Mouse (Mus musculus): Measurements from ENCODE around the gene Gpd1. TPM values are rescaled to one million over a fixed set of nuclear protein-coding genes. Genes with fewer than 3 reads are reported as not detected.
"Not testable (repeated sequence)": the region's sequence is repeated elsewhere in the genome, so short reads cannot be mapped to it uniquely, and the experiment has no call there.

Gene Gpd1
- polyA plus RNA-seq, 1 experiment from 2014 or later = 1.9 TPM

DNA sequence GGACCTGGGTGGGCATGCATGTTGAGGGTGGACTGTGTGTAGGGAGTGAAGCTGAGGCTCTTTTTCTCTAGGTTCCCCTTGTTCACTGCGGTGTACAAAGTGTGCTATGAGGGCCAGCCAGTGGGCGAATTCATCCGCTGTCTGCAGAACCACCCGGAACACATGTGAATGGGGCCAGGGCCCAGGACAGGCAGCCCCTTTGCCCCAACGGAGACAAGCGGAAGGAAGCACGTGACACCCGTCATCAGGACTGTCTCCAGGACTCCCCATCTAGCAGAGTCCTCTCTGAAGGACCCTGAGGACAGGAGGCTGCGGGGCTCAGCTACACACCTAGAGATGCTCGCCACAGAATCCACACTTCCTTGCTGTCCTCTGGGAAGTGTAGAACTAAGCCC, 5.8 kb downstream of the Gpd1 start:
- peak overlapping the region; percentile 92 for H3K27ac ChIP-seq
- H3K79me2 ChIP-seq (ENCODE audit: inconsistent target) = peaks cover 23% of the 10 kb centered on the region
- WGBS (ENCODE audit: missing documents) = 60% methylated on average over 10 of the region's 10 CpGs
- peak overlapping the region; percentile 75; the same call in 1 of the 2 replicates for H3K4me3 ChIP-seq (ENCODE audit: inconsistent target)
- peaks cover 8% of the 10 kb centered on the region for H3K36me3 ChIP-seq (ENCODE audit: inconsistent target)

DNA sequence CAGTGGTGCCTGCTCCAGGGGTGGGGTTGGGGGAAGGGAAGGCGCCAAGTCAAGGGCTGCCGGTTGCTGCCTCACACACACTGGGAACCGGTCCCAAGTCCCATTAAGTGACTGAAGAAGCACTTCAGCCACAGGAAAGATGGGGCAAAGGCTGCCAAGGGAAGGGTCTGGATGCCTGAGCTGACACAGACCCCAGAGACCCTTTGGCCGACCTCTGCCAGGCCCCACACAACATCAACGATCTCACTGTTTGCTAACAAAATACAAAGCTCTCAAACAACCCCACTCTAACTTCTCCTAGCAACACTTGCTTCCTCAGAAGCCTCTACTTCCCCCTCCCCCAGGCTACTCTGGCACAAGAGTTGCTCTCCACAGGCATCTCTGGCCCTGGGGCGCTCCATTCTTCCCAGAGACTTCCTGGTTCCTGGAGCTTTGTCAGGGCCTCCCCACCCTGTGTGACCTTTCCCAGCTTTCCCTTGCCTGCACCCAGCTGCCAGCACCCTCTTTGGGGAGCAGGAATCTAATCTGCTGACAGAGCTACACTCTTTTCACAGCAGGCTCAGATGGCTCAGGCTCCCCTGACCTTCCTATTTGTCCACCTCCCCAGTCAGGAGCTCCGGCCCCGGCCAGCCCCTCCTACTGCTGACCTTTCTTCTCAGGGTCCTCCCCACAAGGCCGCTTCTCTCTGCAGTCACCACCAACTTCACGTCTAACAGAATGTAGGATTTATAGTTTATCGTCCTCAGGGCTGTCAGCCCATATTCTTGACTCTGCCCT, 6.4 kb downstream of the Gpd1 start:
- Histone ChIP-seq H3K79me2 (ENCODE audit: inconsistent target) (peaks cover 27% of the 10 kb centered on the region), H3K27ac (peak overlapping the region; percentile 92), H3K4me3 (ENCODE audit: inconsistent target) (peak overlapping the region; percentile 75; the same call in 1 of the 2 replicates), H3K36me3 (ENCODE audit: inconsistent target) (peaks cover 14% of the 10 kb centered on the region)
- WGBS (ENCODE audit: missing documents) = 27% methylated on average over 11 of the region's 11 CpGs

DNA sequence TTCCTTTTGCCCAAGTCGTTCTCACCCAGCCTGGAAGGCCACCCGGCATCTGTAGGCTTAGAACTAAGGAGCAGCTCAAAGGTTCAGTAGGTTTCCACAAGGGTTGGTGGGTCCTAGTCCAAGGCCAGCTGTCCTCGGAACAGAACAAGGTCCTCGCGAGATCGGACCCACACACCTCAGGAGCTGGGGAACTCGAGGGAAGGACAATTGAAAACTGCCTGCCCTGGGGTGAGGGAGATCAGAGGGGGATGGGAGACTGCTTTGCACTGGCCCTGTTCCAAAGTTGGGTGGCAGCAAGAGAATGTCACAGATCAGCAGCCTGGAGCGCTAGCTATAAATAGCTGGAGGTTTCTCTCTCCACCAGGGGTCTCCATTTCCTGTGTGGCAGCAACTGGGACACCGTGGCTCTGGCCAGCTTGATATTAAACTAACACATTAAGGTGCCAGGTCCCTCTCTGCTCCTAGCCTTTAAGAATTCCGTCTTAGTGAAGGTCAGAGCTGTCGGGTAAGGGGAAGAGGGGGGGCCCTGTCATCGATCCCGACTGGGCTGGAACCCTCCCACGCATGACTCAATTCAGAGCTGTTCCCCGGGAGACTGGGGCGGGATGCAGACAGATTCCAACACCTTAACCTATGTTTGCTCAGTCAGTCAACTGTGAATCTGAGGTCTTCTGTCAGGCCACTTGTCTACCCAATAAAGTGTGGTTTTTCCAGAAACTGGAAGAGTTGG, 7.1 kb downstream of the Gpd1 start:
- peak overlapping the region; percentile 92 for H3K27ac ChIP-seq
- H3K79me2 ChIP-seq (ENCODE audit: inconsistent target) = peaks cover 32% of the 10 kb centered on the region
- WGBS (ENCODE audit: missing documents) = 16% methylated on average over 16 of the region's 16 CpGs
- H3K4me3 ChIP-seq (ENCODE audit: inconsistent target) = peak overlapping the region; percentile 75
- H3K36me3 ChIP-seq (ENCODE audit: inconsistent target) = peaks cover 20% of the 10 kb centered on the region

DNA sequence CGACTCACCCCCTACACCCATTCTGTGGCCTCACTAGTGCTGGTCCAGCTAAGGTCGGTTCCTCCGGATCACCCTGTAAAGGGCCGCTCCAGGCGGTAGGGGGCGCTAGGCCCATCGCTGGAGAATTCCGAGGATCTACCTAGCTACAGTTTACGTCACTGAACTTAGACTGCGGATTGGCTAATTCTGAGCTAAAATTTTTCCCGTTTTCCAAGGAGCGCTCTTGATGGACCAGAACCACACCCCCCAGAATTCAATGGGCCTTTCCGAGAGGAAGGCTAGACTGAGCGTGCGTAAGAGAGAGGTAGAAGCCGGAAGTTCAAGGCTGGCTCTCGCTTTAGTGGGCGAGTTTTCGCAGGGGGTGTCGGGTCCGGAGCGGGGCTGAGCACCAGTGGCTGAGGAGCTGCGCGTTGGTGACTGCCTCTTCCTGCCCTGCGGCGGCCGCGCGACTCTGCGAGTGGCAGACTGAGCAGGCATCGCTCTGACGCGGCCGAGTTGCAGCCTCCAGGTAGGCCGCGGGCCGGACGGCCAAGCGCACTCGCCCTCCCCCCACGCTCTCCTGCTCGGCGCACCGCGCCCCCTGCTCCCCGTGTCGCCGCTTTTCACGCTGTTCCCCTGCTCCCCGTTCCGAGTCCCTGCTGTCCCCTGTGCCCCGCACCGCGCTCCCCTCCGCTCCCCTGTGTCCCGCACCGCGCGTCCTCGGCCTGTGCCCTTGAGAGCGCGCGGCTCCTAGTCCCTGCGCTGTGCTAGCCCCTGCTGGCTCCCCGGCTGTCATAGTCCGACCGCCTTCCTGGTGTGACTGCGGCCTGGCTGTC, 8.2 kb downstream of the Gpd1 start, which contains the start of gene Cox14:
Cox14 (plus strand) TSS at position 278 of the 815 bp plus-strand sequence.
- under 1% methylated on average over 67 of the region's 68 CpGs for WGBS (ENCODE audit: missing documents)

DNA sequence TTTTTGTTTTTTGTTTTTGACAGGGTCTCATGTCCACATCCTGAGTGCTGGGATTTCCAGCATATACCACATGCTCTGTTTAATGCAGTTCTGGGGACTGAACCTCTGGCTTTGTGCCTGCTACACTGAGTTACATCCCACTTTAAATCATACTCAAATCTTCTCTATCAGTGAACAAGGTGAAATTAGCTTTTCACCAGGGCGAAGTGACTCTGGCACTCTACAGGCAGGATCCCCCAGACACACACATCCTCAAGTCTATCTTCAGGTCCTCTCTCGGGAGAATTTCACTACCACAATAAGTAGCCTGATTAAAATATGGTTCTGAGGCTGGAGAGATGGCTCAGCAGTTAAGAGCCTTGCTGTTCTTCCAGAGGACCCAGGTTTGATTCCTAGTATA, 9.2 kb downstream of the Gpd1 start:
- Histone ChIP-seq H3K36me3 (ENCODE audit: inconsistent target) (peaks cover 20% of the 10 kb centered on the region), H3K27ac (0 out of 2 replicates have a peak overlapping the region, but pooled peaks have one; percentile 25), H3K4me3 (ENCODE audit: inconsistent target) (peak overlapping the region; percentile 75), H3K79me2 (ENCODE audit: inconsistent target) (peaks cover 32% of the 10 kb centered on the region)
- 77% methylated on average over 2 of the region's 2 CpGs for WGBS (ENCODE audit: missing documents)

More for the DNA sequence above, 8.2 kb downstream of the Gpd1 start, which contains the start of gene Cox14:
- Histone ChIP-seq H3K79me2 (ENCODE audit: inconsistent target) (peaks cover 32% of the 10 kb centered on the region), H3K27ac (peak within 1 kb of the TSS; percentile 92), H3K4me3 (ENCODE audit: inconsistent target) (peak within 1 kb of the TSS; percentile 75), H3K36me3 (ENCODE audit: inconsistent target) (peaks cover 20% of the 10 kb centered on the region)

DNA sequence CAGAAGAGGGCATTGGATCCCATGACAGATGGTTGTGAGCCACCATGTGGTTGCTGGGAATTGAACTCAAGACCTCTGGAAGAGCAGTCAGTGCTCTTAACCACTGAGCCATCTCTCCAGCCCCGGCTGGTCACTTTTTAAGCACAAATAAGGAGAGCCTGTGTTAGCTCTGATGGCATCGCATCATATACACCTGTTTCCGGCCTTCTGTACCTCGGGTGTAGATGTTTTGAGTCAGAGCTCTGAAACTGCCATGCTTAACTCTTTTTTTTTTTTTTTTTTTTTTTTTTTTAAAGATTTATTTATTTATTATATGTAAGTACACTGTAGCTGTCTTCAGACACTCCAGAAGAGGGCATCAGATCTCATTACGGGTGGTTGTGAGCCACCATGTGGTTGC, 9.7 kb downstream of the Gpd1 start:
- H3K36me3 ChIP-seq (ENCODE audit: inconsistent target) = peaks cover 20% of the 10 kb centered on the region
- not testable (repeated sequence) for H3K4me3 ChIP-seq (ENCODE audit: inconsistent target); H3K27ac ChIP-seq
- WGBS (ENCODE audit: missing documents) = 100% methylated on average over 2 of the region's 5 CpGs
- peaks cover 32% of the 10 kb centered on the region for H3K79me2 ChIP-seq (ENCODE audit: inconsistent target)

DNA sequence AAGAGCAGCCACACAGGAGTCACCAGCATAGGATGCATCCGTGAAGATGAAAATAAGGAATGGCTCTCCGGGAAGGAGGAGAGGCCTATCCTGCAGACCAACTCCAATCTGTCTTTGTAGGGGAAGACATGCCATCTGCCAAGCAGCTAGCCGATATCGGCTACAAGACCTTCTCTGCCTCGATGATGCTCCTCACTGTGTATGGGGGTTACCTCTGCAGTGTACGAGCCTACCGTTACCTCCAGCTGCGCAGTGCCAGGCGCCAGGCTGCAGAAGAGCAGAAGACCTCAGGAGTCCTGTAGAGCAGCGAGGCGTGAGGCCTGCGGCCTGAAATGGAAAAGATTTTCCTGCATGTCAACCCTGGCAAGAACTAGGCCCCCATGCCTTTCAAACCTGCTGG, 10.2 kb downstream of the Gpd1 start:
- no peak overlapping the region for H3K4me3 ChIP-seq (ENCODE audit: inconsistent target)
- WGBS (ENCODE audit: missing documents) = 96% methylated on average over 12 of the region's 12 CpGs
- H3K79me2 ChIP-seq (ENCODE audit: inconsistent target) = peaks cover 32% of the 10 kb centered on the region
- no peak overlapping the region for H3K27ac ChIP-seq
- peaks cover 20% of the 10 kb centered on the region for H3K36me3 ChIP-seq (ENCODE audit: inconsistent target)

DNA sequence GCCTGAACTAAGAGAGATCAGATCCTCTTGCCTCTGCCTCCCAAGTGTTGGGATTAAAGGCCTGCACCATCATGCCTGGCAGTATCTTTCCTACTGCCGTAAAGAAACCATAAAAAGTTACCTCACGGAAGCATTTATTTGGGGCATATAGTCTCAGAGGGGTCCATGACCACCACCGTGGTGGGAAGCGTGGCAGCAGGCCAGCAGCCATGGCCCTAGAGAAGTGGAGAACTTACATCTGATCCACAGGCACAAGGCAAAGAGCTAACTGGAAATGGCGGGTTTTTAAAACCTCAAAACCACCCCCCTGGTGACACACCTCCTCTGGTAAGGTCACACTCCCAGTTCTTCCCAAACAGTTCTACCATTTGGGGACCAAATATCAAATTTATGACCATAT, 10.9 kb downstream of the Gpd1 start:
- H3K27ac ChIP-seq = no peak overlapping the region
- H3K79me2 ChIP-seq (ENCODE audit: inconsistent target) = peaks cover 32% of the 10 kb centered on the region
- H3K4me3 ChIP-seq (ENCODE audit: inconsistent target) = no peak overlapping the region
- WGBS (ENCODE audit: missing documents) = 94% methylated on average over 5 of the region's 5 CpGs
- H3K36me3 ChIP-seq (ENCODE audit: inconsistent target) = peaks cover 24% of the 10 kb centered on the region

DNA sequence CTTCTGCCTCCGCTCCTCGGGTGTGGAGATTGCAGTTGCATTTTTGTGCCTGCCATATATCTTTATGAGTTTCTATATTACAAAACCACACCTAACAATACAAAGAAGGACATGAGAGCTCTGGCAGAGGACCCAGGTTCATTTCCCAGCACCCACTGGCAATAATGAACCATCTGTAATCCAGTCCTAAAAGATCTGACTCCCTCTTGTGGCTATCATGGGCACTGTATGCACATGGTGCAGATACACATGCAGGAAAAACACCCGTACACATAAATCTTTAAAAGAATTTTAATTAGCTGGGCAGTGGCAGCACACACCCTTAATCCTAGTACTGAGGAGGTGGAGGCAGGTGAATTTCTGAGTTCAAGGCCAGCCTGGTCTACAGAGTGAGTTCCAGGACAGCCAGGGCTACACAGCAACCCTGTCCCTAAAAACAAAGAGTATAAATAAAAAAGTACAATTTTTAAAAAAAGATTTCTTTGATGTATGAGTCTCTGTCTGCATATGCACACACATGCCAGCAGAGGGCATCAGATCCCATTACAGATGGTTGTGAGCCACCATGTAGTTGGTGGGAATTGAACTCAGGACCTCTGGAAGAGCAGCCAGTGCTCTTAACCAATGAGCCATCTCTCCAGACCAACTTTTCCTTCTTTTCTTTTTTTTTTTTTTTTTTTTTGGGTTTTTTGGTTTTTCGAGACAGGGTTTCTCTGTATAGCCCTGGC, 11.9 kb downstream of the Gpd1 start:
- no peak overlapping the region for H3K27ac ChIP-seq
- H3K79me2 ChIP-seq (ENCODE audit: inconsistent target) = peaks cover 32% of the 10 kb centered on the region
- WGBS (ENCODE audit: missing documents) = 90% methylated on average over 3 of the region's 4 CpGs
- no peak overlapping the region for H3K4me3 ChIP-seq (ENCODE audit: inconsistent target)
- H3K36me3 ChIP-seq (ENCODE audit: inconsistent target) = peaks cover 25% of the 10 kb centered on the region

DNA sequence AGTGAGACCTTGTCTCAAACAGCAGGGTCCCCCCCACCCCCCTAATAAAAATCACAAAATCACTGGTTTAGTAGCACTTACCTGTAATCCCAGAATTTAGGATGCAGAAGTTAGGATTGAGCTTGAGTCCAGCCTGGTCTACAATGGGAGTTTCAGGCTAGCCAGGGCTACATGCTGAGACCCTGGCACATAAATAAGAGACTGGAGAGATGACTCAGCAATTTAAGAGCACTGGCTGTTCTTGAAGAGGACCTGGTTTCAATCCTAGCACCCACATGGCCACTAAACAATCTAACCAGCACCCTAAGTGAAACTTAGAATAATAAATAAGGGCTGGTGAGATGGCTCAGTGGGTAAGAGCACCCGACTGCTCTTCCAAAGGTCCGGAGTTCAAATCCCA, 13.9 kb downstream of the Gpd1 start:
- Histone ChIP-seq H3K27ac (no peak overlapping the region), H3K79me2 (ENCODE audit: inconsistent target) (peaks cover 28% of the 10 kb centered on the region), H3K36me3 (ENCODE audit: inconsistent target) (peaks cover 39% of the 10 kb centered on the region), H3K4me3 (ENCODE audit: inconsistent target) (no peak overlapping the region)
- no CpG with 5 or more reads among the region's 2 CpGs for WGBS (ENCODE audit: missing documents)

DNA sequence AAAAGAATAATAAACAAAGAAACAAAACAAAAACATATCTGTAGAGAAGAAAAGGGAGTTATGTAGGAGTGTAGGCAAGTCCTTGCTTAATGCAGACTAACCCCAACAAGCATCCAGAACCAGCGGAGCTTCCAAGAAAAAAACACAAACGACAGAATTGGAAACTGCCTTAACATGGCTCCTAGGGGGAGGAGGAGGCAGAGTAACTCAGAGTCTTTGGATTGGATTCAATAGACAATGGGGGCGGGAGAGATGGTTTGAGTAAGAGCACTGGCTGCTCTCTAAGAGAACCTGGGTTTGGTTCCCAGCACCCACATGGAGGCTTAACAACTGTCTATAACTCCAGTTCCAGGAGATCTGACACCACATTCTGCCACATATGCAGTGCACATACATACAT, 14.4 kb downstream of the Gpd1 start:
- no peak overlapping the region for H3K4me3 ChIP-seq (ENCODE audit: inconsistent target)
- H3K27ac ChIP-seq = no peak overlapping the region
- H3K79me2 ChIP-seq (ENCODE audit: inconsistent target) = peaks cover 23% of the 10 kb centered on the region
- WGBS (ENCODE audit: missing documents) = 93% methylated on average over 3 of the region's 3 CpGs
- H3K36me3 ChIP-seq (ENCODE audit: inconsistent target) = peaks cover 39% of the 10 kb centered on the region

DNA sequence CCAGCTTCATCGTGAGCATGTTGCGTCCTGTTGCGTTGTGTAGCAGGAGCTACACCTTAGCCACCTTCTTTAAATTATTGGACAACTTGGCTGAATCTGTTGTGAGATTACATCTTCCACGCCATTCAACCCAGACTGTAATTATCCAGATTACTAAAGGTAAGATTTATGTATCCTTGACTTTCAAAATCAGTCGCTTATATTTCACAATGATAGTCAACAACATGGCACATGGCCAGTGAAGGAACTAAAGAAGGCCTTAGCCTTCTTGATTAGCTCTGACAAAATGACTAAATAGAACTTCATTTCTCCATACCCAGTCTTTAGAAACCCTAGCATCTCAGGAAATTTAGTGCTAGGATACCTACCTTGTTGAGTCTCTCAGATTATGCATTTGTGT, 15.9 kb downstream of the Gpd1 start:
- no peak overlapping the region for H3K4me3 ChIP-seq (ENCODE audit: inconsistent target)
- H3K36me3 ChIP-seq (ENCODE audit: inconsistent target) = peaks cover 30% of the 10 kb centered on the region; the same call in 1 of the 2 replicates
- H3K27ac ChIP-seq = no peak overlapping the region
- peaks cover 8% of the 10 kb centered on the region; the same call in 1 of the 2 replicates for H3K79me2 ChIP-seq (ENCODE audit: inconsistent target)
- WGBS (ENCODE audit: missing documents) = 86% methylated on average over 5 of the region's 5 CpGs

DNA sequence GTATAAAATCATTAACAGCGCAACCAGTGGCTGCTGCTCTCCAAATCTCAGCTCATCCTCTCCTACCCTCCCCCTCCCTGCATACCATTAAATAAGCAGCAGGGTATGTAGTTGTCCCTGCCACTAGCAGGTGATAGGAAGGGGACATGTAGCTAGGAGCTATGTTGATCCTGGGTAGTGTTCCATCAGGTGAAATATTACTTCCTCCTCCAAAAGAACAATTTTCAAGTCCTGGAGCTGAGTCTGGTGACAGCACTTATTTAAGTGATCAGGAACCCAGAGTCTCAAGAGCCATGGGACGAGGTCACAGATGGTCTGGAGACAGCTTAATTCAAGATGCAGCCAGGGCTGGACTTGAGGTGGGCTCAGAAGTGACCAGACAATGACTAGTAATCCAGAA, 18.3 kb downstream of the Gpd1 start:
- H3K27ac ChIP-seq = no peak overlapping the region
- 92% methylated on average over 2 of the region's 2 CpGs for WGBS (ENCODE audit: missing documents)
- H3K36me3 ChIP-seq (ENCODE audit: inconsistent target) = peaks cover 40% of the 10 kb centered on the region
- no peak overlapping the region for H3K4me3 ChIP-seq (ENCODE audit: inconsistent target)
- no peaks in the 10 kb centered on the region for H3K79me2 ChIP-seq (ENCODE audit: inconsistent target)

DNA sequence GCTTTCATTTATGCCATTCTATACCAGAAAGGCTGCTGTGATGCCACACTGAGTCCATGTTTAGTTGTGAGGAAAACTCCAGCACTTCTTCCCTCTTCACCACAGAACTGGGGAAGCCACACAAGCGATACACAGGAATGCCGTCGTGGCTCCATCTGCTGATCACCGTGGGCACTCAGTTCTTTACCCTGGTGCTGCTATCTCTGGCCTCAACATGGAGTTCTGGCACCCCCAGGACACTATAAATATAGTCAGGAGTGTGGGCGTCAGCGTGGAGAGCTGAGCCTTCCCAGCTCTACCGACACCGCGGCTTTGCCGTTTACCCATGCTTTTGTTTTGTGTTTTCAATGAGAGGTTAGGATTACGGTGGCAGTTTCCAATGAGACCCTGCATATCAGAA, 19.4 kb downstream of the Gpd1 start:
- Histone ChIP-seq H3K27ac (no peak overlapping the region), H3K36me3 (ENCODE audit: inconsistent target) (peaks cover 51% of the 10 kb centered on the region)
- WGBS (ENCODE audit: missing documents) = 94% methylated on average over 11 of the region's 11 CpGs

More for the DNA sequence above, 19.4 kb downstream of the Gpd1 start:
- Histone ChIP-seq H3K79me2 (ENCODE audit: inconsistent target) (no peaks in the 10 kb centered on the region), H3K4me3 (ENCODE audit: inconsistent target) (no peak overlapping the region)
